Mouse (Mus musculus): Measurements from ENCODE around the gene Hist4h4. TPM values are rescaled to one million over a fixed set of nuclear protein-coding genes. Genes with fewer than 3 reads are reported as not detected.
A peak's percentile ranks its signal among the peaks of the same experiment; 100 is the strongest.

Gene Hist4h4
- total RNA-seq (2022): 10 to 100 TPM in 3 of 4 experiments, 1 to 10 TPM in 1; 9.0 to 13.2 (median 12.5) TPM

DNA sequence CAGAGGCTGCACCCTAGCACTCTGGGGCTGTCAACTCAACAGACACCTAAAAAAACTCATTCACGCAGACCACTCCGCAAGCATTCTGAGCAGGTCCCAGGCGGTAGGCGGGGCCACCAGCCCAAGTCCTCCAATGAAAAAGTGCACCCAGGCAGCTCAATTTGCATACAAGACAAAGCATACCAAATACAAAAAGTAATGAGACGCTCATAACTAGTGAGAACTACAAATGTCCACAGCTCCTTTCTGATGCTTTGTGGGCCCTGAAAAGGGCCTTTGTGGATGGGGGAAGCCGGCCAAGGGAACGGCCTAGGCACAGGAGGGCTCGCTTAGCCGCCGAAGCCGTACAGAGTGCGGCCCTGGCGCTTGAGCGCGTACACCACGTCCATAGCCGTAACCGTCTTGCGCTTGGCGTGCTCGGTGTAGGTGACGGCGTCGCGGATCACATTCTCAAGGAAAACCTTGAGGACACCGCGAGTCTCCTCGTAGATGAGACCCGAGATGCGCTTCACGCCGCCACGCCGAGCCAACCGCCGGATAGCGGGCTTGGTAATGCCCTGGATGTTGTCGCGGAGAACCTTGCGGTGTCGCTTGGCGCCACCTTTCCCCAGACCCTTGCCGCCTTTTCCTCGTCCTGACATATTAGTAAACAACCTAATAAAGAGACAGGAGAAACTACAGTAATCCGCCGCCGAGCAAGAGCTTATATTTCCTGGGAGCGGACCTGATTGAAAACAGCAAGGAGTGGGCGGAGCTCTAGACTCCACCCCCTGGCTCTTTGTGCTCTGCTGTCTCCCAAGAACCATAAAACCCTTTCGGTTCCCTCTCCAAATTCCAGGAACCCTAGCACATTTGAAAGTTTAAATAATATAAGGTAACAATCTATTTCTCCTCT, at the start of gene Hist4h4:
Gene Hist4h4 (minus strand): TSS at position 677 of the 895 bp plus-strand sequence.
- peak; percentile 90 to 98 for DNase-seq (ENCODE audit: low spot score in 2 of 2)

DNA sequence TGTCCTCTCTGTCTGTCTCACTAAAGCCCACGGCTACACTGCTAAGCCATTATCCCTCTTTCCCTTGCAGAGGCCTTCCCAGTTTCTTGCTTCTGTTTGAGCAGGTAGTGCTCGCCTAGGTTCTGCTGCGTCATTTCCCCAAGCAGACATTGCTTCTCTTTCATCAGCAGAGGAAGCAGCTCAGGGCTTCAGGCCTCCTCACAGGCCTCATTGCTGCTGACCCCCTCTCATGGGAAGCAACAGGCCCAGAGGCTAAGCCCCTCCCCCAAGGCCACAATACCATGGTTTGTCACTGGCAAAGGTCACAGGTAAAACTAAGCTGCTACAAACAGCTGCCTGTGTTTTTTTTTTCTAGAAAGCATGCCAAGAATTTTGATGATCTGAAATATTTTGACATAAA, 48.5 kb upstream of the Hist4h4 start:
- no peak for DNase-seq (ENCODE audit: low spot score in 2 of 2)

DNA sequence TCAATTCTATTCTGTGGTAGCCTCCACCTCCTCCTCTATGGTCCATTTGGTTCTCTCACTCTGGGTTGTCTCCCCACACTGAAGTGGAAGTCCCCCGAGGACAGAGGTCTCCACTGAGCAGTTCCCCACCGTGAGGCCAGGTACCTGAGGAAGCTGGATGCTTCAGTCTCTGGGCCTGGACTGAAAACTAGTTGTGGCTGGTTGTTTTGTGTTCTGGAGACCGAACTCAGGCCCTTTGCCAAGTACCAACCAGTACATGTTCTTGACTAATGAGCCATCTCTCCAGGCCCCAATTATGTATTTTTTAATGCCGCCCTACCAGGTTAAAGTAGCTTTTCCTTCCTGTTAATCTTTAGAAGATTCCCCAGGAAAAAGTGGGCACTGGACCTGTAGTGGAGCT, 48.1 kb upstream of the Hist4h4 start:
- no peak for DNase-seq (ENCODE audit: low spot score in 2 of 2)

DNA sequence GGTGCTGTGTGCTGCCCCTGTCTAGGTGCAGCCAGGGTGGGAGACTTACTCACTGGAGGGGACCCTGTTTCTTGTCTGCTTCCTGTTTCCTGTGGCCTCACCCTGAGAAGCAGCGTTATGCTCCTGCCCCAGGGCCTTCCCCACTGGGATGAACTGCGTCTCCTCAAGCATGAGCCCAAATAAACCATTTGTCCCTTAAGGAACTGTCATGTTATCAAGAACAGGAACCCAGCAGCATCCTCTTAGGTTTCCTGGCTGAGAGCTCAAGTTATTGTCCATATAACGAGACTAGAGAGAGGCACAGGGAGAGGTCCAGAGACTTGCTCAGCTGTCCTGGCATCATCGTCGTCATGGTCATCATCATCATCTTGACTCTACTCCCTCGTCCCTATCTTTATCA, 46.1 kb upstream of the Hist4h4 start:
- DNase-seq (ENCODE audit: low spot score in 2 of 2): no peak

DNA sequence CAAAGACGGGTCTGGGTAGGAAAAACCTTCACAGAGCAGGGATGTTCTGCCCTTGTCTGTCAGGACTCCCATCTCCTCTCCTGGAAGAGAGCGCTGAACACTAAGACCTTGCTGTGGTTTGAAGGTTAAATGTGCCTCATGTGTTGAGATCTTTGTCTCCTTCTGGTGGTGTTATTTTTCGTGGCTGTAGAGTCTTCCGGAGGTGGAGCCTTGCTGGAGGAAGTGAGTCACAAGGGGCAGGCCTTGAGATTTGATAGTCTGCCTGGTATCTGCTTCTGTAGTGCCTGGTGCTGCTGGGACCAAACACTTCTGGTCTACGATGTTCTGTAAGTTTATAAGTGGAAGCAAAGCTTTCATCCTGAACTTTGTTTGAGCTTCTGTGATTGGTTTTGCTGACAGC, 44.8 kb upstream of the Hist4h4 start:
- no peak for DNase-seq (ENCODE audit: low spot score in 2 of 2)

DNA sequence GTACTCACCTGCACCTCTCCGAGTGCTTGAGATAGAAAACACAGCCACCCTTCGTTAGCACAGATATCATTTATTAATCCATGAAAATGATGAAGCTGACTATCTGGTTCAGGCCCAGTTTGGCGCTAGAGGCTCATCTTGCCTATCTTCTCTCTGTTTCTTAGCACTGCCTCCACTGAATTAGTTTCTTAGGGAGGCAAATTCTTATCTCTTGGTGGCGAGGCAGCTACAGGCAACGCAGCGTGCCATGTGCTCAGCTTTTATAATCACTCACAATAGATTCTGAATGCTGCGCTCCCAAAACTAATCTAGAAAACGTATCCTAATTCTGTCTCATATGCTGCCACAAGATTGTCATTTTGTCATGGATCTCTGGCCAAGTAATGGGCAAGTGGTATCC, 44.2 kb upstream of the Hist4h4 start:
- DNase-seq (ENCODE audit: low spot score in 2 of 2): no peak

DNA sequence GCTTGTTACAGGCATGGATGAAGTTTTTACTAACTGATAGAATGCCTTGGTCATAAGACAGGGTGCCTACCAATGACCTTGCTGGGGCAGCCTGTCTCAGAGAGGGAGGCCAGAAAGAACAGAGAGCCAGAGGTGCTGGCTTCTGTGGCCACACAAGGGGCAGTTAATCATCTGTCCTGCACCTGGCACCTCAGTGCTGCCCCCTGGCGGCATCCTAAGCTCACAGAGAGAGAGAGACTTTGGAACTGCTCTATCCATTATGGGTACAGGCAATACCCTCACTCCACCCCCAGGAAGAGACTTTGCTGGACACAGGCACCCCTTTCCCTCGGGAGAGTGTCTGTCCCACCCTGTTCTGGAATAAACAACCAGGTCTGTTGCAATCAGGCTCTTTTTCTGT, 43.6 kb upstream of the Hist4h4 start:
- DNase-seq (ENCODE audit: low spot score in 2 of 2): peak in 1 of 2 experiments; percentile 32

DNA sequence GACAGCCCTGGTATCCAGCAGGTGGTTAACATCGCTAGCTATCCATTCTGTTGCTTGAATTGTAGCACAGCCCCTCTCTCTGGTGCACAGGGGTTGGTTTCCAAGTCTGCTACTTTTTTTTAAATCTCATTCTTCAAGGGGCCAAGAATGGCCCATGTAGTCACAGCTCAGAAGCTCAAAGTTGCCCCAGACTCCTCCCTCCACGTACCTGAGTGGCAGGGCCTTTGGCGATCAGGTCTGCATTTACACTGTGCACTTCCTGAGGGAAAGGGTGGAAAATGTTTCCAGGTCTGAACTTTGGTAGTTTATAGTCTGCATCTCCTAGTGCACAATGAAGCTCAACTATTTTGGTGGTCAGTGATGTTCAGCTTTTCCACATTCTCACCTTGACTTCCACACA, 43.1 kb upstream of the Hist4h4 start:
- DNase-seq (ENCODE audit: low spot score in 2 of 2): no peak

DNA sequence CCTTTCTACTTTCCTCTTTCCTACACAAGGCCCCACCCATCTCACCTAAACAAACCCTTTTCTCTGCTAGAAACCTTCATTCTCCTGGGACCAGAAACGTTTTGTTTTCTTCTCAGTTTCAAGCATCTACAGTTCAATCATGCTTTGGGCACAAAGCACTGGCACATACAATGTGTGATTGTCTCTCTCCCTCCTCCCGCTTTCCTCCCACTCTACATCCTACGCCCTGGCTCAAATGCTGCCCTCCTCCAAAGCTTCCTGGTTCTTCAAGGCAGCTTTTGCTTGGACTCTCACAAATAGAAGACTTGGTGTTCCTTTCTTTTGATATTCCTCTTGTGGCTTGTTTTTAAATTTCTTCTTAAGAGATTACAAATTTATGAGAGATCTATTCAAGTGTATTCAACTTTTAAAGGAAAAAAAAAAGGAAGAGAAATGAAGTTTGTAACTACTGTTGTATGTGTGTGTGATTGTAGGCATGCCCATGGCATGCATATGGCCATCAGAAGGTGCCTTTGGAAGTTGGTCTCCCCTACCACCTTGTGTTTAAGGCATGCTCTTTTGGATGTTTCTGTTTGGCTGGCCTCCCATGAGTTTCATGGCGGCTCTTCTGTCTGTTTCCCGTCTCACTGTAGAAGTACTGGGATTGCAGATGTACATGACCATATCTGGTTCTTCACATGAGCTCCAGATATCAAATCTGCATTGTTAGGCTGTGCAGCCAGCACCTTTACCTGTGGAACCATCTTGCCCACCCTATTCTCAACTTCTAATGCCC, 41.7 kb upstream of the Hist4h4 start:
- no peak for DNase-seq (ENCODE audit: low spot score in 2 of 2)

DNA sequence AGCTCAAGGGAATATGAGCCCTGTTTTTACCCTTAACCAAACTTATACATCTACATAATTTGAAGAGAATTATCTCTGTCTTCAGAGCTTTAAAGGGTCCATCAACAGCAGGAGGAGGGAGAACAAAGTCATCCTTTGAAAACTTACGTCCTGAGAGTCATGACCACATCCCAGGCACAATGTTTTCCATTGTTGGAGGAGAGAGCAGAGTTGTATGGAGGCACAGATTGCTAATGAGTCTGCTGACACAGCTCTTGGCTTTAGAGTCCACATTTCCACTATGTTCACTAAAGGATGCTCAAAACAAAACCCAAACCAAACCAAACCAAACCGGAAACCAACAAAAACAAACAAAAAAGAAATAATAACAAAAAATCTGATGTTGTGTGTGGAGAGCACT, 40.7 kb upstream of the Hist4h4 start:
- DNase-seq (ENCODE audit: low spot score in 2 of 2): no peak

DNA sequence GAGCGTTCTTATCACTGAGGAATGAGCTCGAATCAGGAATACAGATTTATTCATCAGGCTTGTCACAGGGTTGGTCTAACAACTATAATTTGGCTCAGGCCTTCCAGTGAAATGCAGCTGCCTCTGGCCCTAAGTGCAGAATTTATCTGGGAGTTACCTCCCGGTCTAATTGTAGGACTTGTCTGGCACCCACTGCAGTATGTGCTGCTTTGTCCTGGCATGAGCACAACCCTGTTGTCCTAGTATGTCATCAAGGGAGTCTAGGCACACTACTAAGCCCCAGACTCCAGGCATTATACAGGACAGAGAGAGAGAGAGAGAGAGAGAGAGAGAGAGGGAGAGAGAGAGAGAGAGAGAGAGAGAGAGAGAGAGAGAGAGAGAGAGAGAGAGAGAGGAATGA, 33.1 kb upstream of the Hist4h4 start:
- DNase-seq (ENCODE audit: low spot score in 2 of 2): no peak

DNA sequence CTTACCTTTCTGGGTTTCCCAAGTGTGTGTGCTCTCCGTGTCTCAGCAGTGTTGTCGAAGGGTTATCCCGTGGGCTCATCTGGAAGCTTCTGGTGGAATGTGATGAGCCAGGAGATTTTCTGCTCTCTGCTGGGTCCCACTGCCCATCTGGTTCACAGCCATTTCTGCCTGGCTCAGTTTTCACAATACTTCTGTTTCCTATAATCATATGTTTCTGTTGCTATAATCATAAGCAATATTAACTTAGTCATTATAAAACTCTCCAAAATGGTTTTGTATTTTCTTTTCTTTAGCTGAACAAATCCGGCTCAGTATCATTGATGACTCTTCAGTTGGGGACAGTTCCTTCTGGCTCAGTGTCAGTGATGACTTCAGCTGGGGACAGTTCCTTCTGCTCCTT, 31.1 kb upstream of the Hist4h4 start, which contains the start of gene Smco3:
Gene Smco3 (minus strand): TSS at position 101 of the 400 bp plus-strand sequence.
- no peak for DNase-seq (ENCODE audit: low spot score in 2 of 2)

DNA sequence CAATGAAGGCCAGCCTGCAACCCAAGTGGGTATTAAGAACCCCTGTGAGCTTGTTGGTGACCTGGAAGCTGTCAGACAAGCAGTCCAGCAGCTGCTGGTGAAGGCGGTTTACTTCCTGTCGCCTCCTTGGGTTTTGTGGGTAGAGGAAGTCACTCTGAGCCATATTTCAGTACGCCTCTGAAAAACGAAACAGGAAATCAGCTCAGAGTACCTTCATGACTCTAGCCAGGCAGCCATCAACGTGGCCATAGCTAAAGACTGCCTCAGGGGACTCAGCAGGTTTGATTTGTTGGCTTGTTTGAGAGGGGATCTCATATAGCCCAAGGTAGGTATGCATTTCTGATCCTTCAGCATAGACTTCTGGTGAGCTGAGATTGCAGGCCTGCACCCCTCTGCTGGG, 27.5 kb upstream of the Hist4h4 start:
- no peak for DNase-seq (ENCODE audit: low spot score in 2 of 2)

DNA sequence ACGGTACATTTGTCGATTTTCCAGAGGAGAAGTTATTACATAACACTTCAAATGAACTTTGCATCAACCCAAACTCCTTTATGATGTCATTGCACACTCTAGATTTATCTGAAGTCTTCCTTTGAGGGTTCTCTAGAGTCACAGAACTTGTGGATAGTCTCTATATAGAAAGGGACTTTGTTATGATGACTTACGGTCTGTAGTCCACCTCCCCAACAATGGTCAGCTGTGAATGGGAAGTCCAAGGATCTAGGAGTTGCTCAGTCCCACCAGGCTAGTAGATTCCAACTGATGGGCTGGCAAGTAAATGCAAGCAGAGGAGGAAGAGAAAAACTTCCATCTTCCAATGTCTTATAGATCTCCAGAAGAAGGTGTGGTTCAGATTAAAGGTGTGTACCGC, 24.5 kb upstream of the Hist4h4 start:
- DNase-seq (ENCODE audit: low spot score in 2 of 2): no peak

DNA sequence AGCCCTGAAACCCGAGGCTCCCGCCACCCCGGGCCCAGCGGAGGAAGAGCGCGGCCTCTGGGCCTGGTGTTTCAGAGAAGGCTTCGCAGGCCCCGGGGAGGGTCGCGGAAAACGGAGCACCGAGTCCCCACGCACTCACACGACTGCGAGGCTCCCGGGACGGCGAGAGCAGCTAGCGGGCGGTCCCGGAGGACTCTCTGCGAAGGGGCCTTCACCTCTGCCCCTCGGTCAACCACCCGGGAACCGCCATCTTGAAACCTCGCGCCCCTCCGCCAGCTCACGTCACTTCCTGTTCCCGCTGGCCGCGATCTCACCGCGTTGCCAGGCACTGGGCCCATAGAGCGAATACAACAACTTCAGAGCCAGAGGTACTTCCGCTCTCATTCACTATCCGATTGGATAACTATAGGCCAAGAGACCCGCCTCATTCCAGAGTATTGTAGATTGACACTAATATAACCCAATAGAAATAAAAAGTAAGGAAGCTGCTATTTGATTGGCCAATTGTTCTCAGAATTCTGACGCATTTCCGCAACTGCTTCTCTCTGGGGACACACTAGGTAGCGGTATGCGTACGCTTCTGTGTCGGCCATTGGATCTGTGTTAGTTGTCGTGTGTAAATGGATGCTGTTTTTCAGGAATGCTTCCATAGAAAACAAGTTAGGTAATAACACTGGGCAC, 23.8 kb upstream of the Hist4h4 start, which contains the start of gene Wbp11:
Gene Wbp11 (minus strand): TSS at position 353 of the 681 bp plus-strand sequence.
- DNase-seq (ENCODE audit: low spot score in 2 of 2): peak; percentile 87 to 97

DNA sequence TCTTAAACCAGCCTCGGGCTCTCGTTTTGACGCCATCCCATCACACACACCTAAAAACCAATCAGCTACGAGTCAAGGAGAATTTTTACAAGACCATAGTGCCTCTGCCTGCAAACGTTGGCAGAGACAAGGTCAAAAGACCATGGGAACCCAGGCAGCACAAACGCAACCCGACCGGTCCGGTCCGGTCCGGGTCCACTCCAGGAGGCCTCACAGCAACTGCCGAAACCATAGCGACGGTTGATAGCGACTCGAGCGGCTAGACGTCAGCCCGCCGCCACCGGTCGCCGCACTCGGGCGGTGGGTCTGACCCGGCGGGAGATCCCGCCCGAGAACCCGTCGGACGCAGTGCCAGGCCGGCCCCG, 23.3 kb upstream of the Hist4h4 start, which contains the start of gene BC049715:
Gene BC049715 (plus strand): TSS at position 111 of the 365 bp plus-strand sequence.
- DNase-seq (ENCODE audit: low spot score in 2 of 2): no peak

DNA sequence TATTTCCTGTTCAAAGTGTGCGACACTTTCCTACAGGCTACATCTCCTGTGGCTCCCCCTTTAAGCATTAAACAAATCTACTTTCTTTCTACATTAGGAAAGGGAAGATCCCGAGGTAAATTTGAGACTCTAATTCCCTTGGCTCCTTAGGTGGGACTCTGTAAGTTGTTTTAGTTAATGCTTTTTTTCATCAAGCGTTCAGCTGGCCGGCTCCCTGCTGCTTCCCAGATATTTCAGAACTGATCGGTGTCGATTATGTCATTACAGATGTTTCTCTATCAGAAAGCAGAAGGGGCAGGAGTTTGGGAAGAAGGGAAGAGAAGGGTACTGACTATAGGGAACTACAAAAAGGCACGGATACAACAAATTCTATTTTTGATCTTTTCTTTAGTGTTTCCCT, 22.9 kb upstream of the Hist4h4 start:
- DNase-seq (ENCODE audit: low spot score in 2 of 2): no peak

DNA sequence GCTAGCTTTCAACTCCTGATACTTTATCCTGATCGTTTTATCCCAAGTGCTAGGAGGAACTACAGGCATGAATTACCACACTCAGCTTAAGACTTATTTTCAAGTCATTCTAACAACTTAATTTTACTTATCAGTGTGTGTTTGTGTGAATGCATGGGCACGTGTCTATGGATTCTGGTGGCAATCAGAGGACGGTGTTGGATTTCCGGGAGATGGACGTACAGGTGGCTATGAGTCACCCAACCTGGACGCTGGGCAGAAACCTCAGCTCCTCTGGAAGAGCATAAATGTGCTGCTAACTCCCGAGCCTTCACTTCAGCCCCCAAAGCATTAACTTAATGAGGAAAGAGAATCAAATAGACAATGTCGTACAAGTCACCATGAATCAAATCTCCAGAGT, 20.8 kb upstream of the Hist4h4 start:
- no peak for DNase-seq (ENCODE audit: low spot score in 2 of 2)

DNA sequence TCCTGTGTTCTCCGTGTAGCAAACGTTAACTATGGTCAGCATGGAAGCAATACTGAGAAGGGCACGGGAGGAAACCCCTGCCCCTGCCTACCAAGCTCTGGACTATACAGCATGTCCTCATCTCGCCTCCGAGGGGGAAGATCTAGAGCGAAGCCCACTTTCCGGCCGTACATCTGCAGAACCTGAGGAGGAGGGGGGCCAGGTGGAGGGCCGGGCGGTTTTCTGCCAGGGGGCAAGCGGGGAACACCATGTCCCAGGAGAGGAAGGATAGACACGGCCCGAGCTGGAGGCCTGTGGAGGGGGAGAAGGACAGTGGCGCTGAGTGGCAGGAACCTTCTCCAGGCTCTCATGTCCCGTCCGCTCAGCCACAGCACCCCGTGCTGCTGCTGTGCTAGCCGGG, 16.9 kb upstream of the Hist4h4 start:
- DNase-seq (ENCODE audit: low spot score in 2 of 2): no peak

DNA sequence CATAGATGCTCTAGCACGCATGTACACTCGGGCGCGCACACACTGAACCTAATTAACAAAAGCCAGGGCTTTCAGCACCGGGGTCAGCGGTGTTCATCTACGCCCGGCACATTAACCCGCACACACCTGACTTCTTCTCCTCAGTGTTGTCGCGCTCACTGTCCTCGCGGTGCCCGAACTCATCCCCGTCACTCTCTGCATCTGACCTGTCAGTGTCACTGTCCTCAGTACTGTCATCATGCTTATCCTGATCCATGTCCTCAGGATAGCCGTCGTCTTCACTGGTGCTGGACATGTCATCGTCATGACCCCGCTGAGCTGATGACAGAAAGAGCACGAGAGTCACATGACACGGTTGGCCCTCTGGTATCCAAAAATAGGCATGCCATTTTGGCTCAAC, 16.2 kb upstream of the Hist4h4 start:
- DNase-seq (ENCODE audit: low spot score in 2 of 2): no peak

DNA sequence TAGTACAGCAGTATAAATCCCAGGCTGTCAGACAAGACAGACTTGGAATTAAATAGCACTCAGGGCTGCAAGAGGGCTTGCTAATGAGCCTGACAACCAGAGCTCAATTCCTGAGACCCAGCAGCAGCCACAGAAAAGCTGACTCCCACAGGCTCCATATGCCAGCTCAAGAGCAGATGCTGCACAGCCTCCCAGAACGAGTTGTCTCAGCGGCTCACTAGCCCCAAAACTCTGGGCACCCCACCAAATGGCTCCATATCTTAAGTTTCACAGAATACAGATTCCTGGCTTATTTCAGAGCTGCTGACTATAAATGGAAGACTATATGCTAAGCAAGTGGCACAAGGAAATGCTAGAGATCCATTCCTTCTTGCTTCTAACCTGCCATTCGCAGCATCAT, 13.3 kb upstream of the Hist4h4 start:
- DNase-seq (ENCODE audit: low spot score in 2 of 2): peak; percentile 41 to 92

DNA sequence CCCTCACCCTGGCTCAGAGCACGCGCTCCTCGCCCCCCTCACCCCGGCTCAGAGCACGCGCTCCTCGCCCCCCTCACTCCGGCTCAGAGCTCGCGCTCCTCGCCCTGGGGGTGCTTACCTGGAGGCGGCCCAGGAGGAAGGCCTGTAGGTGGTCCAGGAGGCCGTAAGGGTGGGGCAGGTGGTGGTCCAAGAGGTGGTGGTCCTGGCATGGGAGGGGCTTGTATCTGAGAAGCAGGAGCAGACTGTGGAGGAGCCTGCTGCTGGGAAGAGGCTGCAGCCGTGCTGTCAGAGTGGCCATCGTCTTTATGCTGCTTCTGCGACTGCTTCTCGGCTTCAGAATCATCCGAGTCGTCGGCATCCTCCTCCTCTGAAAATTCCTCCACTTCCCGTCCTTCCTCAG, 12.6 kb upstream of the Hist4h4 start:
- no peak for DNase-seq (ENCODE audit: low spot score in 2 of 2)
